Mouse (Mus musculus) embryonic fibroblast, embryonic 13.5 days (primary cell): ENCODE results near the gene Rbm44.

Experiments used
- CTCF ChIP-seq: IDR thresholded peaks from 2 replicates; pipeline ENCODE4 v1.5.1; 2011; ENCODE audit warnings: mild to moderate bottlenecking, control low read depth, low read length, moderate library complexity, borderline replicate concordance; ENCODE audit not compliant: insufficient read depth
- POLR2A ChIP-seq: IDR thresholded peaks from 2 replicates; pipeline ENCODE4 v1.6.1; 2011; ENCODE audit warnings: low read depth, mild to moderate bottlenecking, control low read depth, low read length, moderate library complexity

- no peak for TF ChIP-seq CTCF
- TF ChIP-seq POLR2A: no peak
Observed at GRCm38 (mm10) chr1:91103366-91103983, 41.4 kb upstream of the Rbm44 start.
